Mouse (Mus musculus): ENCODE data around the gene Exoc8.

The Exoc8 gene

GRCm38 (mm10) chr8:124905482-124905881 lies 8.0 kb upstream of the Exoc8 start:
- DNase-seq, result no peak

GRCm38 (mm10) chr8:124903198-124903597 lies 5.7 kb upstream of the Exoc8 start:
- no peak for DNase-seq

GRCm38 (mm10) chr8:124898251-124898905 lies 873 bp upstream of the Exoc8 start:
- DNase-seq, result no peak

GRCm38 (mm10) chr8:124896632-124897385 lies 696 bp downstream of the Exoc8 start:
- peak; percentile 85 for DNase-seq

GRCm38 (mm10) chr8:124896010-124896631 lies 1.4 kb downstream of the Exoc8 start:
- peak; percentile 42 for DNase-seq

GRCm38 (mm10) chr8:124892596-124892995 lies 4.9 kb downstream of the Exoc8 start:
- no peak for DNase-seq

GRCm38 (mm10) chr8:124888385-124888784 lies 9.1 kb downstream of the Exoc8 start:
- no peak for DNase-seq

GRCm38 (mm10) chr8:124878946-124879526 lies 18.5 kb downstream of the Exoc8 start:
- no peak for DNase-seq

- no peak for DNase-seq
Measured at GRCm38 (mm10) chr8:124878141-124878540, 19.4 kb downstream of the Exoc8 start.

GRCm38 (mm10) chr8:124872690-124873089 lies 24.8 kb downstream of the Exoc8 start:
- no peak for DNase-seq

GRCm38 (mm10) chr8:124872081-124872480 lies 25.4 kb downstream of the Exoc8 start:
- no peak for DNase-seq

GRCm38 (mm10) chr8:124871474-124871873 lies 26.0 kb downstream of the Exoc8 start:
- no peak for DNase-seq

GRCm38 (mm10) chr8:124869708-124870107 lies 27.8 kb downstream of the Exoc8 start:
- DNase-seq, result no peak

GRCm38 (mm10) chr8:124867126-124867525 lies 30.4 kb downstream of the Exoc8 start:
- DNase-seq, result no peak

GRCm38 (mm10) chr8:124866669-124867068 lies 30.8 kb downstream of the Exoc8 start:
- no peak for DNase-seq

- no peak for DNase-seq
Measured at GRCm38 (mm10) chr8:124863729-124864128, 33.8 kb downstream of the Exoc8 start.

- no peak for DNase-seq
Measured at GRCm38 (mm10) chr8:124863163-124863677, 34.3 kb downstream of the Exoc8 start.

GRCm38 (mm10) chr8:124862321-124863162 lies 35.0 kb downstream of the Exoc8 start, which contains the start of the genes Gnpat and 2810004N23Rik:
TSS of gene Gnpat (plus strand) at chr8:124863033.
TSS of gene 2810004N23Rik (minus strand) at chr8:124863120.
- DNase-seq, result peak; percentile 90

GRCm38 (mm10) chr8:124860188-124860587 lies 37.3 kb downstream of the Exoc8 start:
- DNase-seq, result peak; percentile 49

- DNase-seq, result no peak
Measured at GRCm38 (mm10) chr8:124859466-124859865, 38.0 kb downstream of the Exoc8 start.

- no peak for DNase-seq
Measured at GRCm38 (mm10) chr8:124853511-124853910, 44.0 kb downstream of the Exoc8 start.

GRCm38 (mm10) chr8:124845573-124845972 lies 51.9 kb downstream of the Exoc8 start:
- DNase-seq, result no peak
